Mouse (Mus musculus) stomach, embryonic 14.5 days (tissue): Measurements from ENCODE around the gene Cdc25a. TPM values are rescaled to one million over a fixed set of nuclear protein-coding genes. Genes with fewer than 3 reads are reported as not detected.

Source experiments
- ATAC-seq: fragments of 200-750 bp; cut with Nextera tagmentation; 2 replicates; pipeline ENCODE4 v1.8.0; 2017; ENCODE audit warnings: low read depth, moderate TSS enrichment; ENCODE audit not compliant: insufficient number of reproducible peaks, insufficient read depth, low FRiP score
- H3K27ac ChIP-seq: fragments of 300-500 bp; sonication (generic); 2 replicates; pipeline ENCODE4 v1.5.1; 2014; ENCODE audit warnings: mild to moderate bottlenecking, low read length, moderate library complexity, mixed read lengths
- H3K27me3 ChIP-seq: fragments of 300-500 bp; sonication (generic); 2 replicates; pipeline ENCODE4 v1.6.1; 2014; ENCODE audit warnings: low read length, control low read depth, mixed read lengths; ENCODE audit not compliant: control insufficient read depth, insufficient read depth
- H3K36me3 ChIP-seq: fragments of 300-500 bp; sonication (generic); 2 replicates; pipeline ENCODE4 v1.6.1; 2014; ENCODE audit warnings: mild to moderate bottlenecking, control low read depth, low read length, moderate library complexity, mixed read lengths; ENCODE audit not compliant: control insufficient read depth, insufficient read depth
- H3K4me1 ChIP-seq: fragments of 300-500 bp; sonication (generic); 2 replicates; pipeline ENCODE4 v1.6.1; 2014; ENCODE audit warnings: low read length, control low read depth, mixed read lengths; ENCODE audit not compliant: control insufficient read depth, insufficient read depth
- H3K4me2 ChIP-seq: fragments of 300-500 bp; sonication (generic); replicated peaks from 2 replicates; pipeline ENCODE4 v1.6.1; 2014; ENCODE audit warnings: low read depth, low read length, control low read depth
- H3K4me3 ChIP-seq: fragments of 300-500 bp; sonication (generic); 2 replicates; pipeline ENCODE4 v1.5.1; 2014; ENCODE audit warnings: low read depth, low read length, control low read depth
- H3K9ac ChIP-seq: fragments of 300-500 bp; sonication (generic); replicated peaks from 2 replicates; pipeline ENCODE4 v1.6.1; 2014; ENCODE audit warnings: low read depth, mild to moderate bottlenecking, control low read depth, low read length, moderate library complexity, mixed read lengths
- H3K9me3 ChIP-seq: fragments of 300-500 bp; sonication (generic); 2 replicates; pipeline ENCODE4 v1.6.1; 2016; ENCODE audit warnings: low read depth, low read length, control low read depth; ENCODE audit not compliant: control insufficient read depth
- WGBS: fragments of 180-500 bp; shearing (Covaris S2); extraction: QIAGEN DNeasy Blood & Tissue Kit; methylation state at CpG from one replicate; pipeline ENCODE4 v1.1.7; 2014; 5-methylcytosine and 5-hydroxymethylcytosine counted together
- microRNA-seq: library from miRNA; unstranded; fragments of <30 nt; microRNA quantifications from one replicate; pipeline ENCODE4, GENCODE M21; 2016
- polyA plus RNA-seq: library from polyadenylated mRNA; unstranded; fragments of >200 nt; fragmentation: Nextera tagmentation; extraction: Ambion mirVana; gene quantifications from 2 replicates; pipeline ENCODE4 v1.2.1, GENCODE M21; 2014

The Cdc25a gene
- polyA plus RNA-seq, 1 experiment from 2014 or later = 25.2 TPM

- no peaks in the 10 kb centered on the region for H3K9me3 ChIP-seq
- H3K27me3 ChIP-seq = no peaks in the 10 kb centered on the region
- ATAC-seq = peak; percentile 98
- H3K4me2 ChIP-seq = peak within 1 kb of the TSS; percentile 64
- peaks cover 6% of the 10 kb centered on the region; the same call in 1 of the 2 replicates for H3K4me1 ChIP-seq
- under 1% methylated on average over 86 of the region's 94 CpGs for WGBS
- H3K27ac ChIP-seq = peak within 1 kb of the TSS; percentile 95
- peak within 1 kb of the TSS; percentile 86 for H3K4me3 ChIP-seq
- no peaks in the 10 kb centered on the region for H3K36me3 ChIP-seq
- peak within 1 kb of the TSS; percentile 79 for H3K9ac ChIP-seq
Observed at GRCm38 (mm10) chr9:109931257-109932171, 56.1 kb downstream of the Cdc25a start, which contains the start of gene Map4. Gene Map4 (plus strand): TSS chr9:109931460.

DNA sequence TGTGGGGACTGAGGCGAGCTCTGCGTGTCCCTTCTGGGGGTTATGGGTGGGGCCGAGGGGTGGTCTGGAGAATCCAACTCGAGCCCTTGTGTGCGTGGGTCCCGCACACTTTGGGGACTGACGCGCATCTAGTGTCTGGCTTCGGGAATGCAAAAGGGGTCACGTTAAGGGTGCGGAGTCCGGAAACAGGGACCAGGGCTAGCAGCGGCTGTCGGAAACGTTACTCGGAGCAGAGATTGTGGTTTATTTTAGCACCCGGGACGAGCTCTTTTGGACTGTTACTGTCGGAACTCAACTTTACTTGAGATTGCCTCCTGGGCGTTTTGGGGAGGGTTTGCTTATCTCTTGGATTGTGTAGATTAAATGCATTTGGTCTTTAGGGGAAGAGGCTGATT is 57.0 kb downstream of the Cdc25a start:
- H3K36me3 ChIP-seq = no peaks in the 10 kb centered on the region
- peak overlapping the region; percentile 86 for H3K4me3 ChIP-seq
- peak overlapping the region; percentile 79 for H3K9ac ChIP-seq
- H3K27ac ChIP-seq = peak overlapping the region; percentile 95
- no peaks in the 10 kb centered on the region for H3K27me3 ChIP-seq
- peak overlapping the region; percentile 64 for H3K4me2 ChIP-seq
- ATAC-seq = no peak
- WGBS = under 1% methylated on average over 20 of the region's 20 CpGs
- H3K9me3 ChIP-seq = no peaks in the 10 kb centered on the region
- H3K4me1 ChIP-seq = peaks cover 6% of the 10 kb centered on the region; the same call in 1 of the 2 replicates

DNA sequence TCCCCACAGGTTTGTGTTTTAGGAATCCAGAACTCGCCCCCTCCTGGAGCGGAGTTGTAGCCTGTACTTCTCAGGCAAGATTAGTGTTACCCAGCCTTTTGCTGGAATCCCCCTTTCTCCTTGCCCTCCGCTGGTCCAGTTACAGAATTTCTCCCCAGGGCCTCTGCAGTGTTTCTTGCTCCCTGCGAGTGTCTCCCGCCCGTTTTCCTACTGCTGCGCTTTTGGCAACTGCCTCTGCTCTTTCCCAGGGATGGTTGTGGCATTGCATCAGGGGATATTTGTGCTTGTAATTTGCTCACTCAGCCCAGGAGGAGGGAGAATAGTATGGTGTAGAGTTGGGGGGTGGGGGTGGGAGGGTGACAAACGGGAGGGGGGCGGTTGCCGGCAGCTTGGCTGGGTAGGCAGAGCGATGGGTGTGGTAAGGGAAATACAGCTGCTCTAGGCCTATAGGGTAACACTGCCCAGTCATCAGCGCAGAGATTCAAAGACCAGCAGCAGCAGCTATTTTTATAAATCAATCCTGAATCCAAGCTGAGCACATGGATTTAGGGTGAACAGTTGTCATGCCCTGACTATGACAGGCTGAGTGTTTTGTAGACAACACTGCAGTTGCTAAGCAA is 57.5 kb downstream of the Cdc25a start:
- no peaks in the 10 kb centered on the region for H3K36me3 ChIP-seq
- no peak for ATAC-seq
- WGBS = under 1% methylated on average over 12 of the region's 12 CpGs
- no peaks in the 10 kb centered on the region for H3K9me3 ChIP-seq
- peak overlapping the region; percentile 95 for H3K27ac ChIP-seq
- peak overlapping the region; percentile 64 for H3K4me2 ChIP-seq
- peaks cover 6% of the 10 kb centered on the region; the same call in 1 of the 2 replicates for H3K4me1 ChIP-seq
- peak overlapping the region; percentile 79 for H3K9ac ChIP-seq
- H3K27me3 ChIP-seq = no peaks in the 10 kb centered on the region
- H3K4me3 ChIP-seq = peak overlapping the region; percentile 86

DNA sequence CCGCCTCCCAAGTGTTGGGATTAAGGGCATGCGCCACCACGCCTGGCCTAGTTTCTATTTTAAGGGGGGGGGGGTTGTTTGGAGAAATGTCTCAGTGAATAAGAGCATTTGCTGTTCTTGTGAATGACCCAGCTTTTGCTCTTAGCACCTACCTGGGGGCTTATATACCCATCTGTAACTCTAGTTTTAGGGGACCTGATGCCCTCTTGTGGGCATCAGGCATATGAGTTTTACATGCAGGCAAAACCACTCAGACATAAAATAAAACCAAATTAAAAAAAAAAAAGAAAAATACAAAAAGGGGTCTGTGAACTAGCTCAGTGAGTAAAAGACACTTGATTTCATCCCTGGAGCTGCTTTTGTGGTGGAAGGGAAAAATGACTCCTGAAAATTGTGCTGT is 64.0 kb downstream of the Cdc25a start:
- no peaks in the 10 kb centered on the region for H3K36me3 ChIP-seq
- no peak overlapping the region for H3K9ac ChIP-seq
- ATAC-seq = no peak
- no peaks in the 10 kb centered on the region for H3K9me3 ChIP-seq
- H3K4me2 ChIP-seq = no peak overlapping the region
- no peaks in the 10 kb centered on the region for H3K4me1 ChIP-seq
- no peak overlapping the region for H3K4me3 ChIP-seq
- WGBS = 95% methylated on average over 3 of the region's 3 CpGs
- no peak overlapping the region for H3K27ac ChIP-seq
- H3K27me3 ChIP-seq = no peaks in the 10 kb centered on the region

- no peaks in the 10 kb centered on the region for H3K4me1 ChIP-seq
Observed at GRCm38 (mm10) chr9:109942796-109943195, 67.4 kb downstream of the Cdc25a start.

More at GRCm38 (mm10) chr9:109942796-109943195, 67.4 kb downstream of the Cdc25a start:
- Histone ChIP-seq H3K9ac (no peak overlapping the region), H3K4me3 (no peak overlapping the region), H3K27me3 (no peaks in the 10 kb centered on the region), H3K9me3 (no peaks in the 10 kb centered on the region), H3K36me3 (no peaks in the 10 kb centered on the region), H3K4me2 (no peak overlapping the region), H3K27ac (no peak overlapping the region)
- ATAC-seq = no peak
- 85% methylated on average over 4 of the region's 4 CpGs for WGBS

Small RNA genes within 50 kb of the gene (microRNA-seq; reads per million reads assigned to microRNA genes)
- gene Mir7089 = 1.3 reads per million

Other genes with a start within 250 kb of the Cdc25a start
- not detected in 2 replicates for gene Fbxw24, start 249.5 kb upstream of the Cdc25a start, polyA plus RNA-seq
- gene Fbxw25, start 210.9 kb upstream of the Cdc25a start, polyA plus RNA-seq = not detected in 2 replicates
- 0.17 TPM in 1 of 2 replicates, not detected in the other for gene Fbxw18, start 172.9 kb upstream of the Cdc25a start, polyA plus RNA-seq
- 0.13 TPM in 1 of 2 replicates, not detected in the other for gene Fbxw26, start 129.5 kb upstream of the Cdc25a start, polyA plus RNA-seq
- not detected in 2 replicates for gene Fbxw27, start 84.9 kb upstream of the Cdc25a start, polyA plus RNA-seq
- gene Spink8, start 63.3 kb upstream of the Cdc25a start, polyA plus RNA-seq = not detected in 2 replicates
- 59.9 and 74.0 TPM in 2 replicates for gene Nme6, start 42.8 kb upstream of the Cdc25a start, polyA plus RNA-seq
- gene Camp, start 26.0 kb upstream of the Cdc25a start, polyA plus RNA-seq = 7.5 and 7.8 TPM in 2 replicates
- gene Map4, start 55.9 kb downstream of the Cdc25a start, polyA plus RNA-seq = 62.0 and 65.2 TPM in 2 replicates
- gene Smarcc1, start 242.1 kb downstream of the Cdc25a start, polyA plus RNA-seq = 143 and 158 TPM in 2 replicates
- gene Dhx30, start 242.3 kb downstream of the Cdc25a start, polyA plus RNA-seq = 123 and 125 TPM in 2 replicates